Mouse (Mus musculus) lung, embryonic 16.5 days (tissue): ENCODE results near the gene BC048403. TPM values are rescaled to one million over a fixed set of nuclear protein-coding genes. Genes with fewer than 3 reads are reported as not detected.

Experiments used
- ATAC-seq: fragments of 200-750 bp; cut with Nextera tagmentation; 2 replicates; pipeline ENCODE4 v1.8.0; 2017; ENCODE audit warnings: low read depth, mild to moderate bottlenecking, moderate library complexity
- H3K27ac ChIP-seq: fragments of 300-500 bp; sonication (generic); 2 replicates; pipeline ENCODE4 v1.5.1; 2014; ENCODE audit warnings: mild to moderate bottlenecking, control low read depth, low read length
- H3K27me3 ChIP-seq: fragments of 300-500 bp; sonication (generic); 2 replicates; pipeline ENCODE4 v1.6.1; 2014; ENCODE audit warnings: low read depth, low read length, mixed read lengths; ENCODE audit not compliant: control insufficient read depth, insufficient read depth
- H3K36me3 ChIP-seq: fragments of 300-500 bp; sonication (generic); 2 replicates; pipeline ENCODE4 v1.6.1; 2014; ENCODE audit warnings: low read length; ENCODE audit not compliant: control insufficient read depth, insufficient read depth
- H3K4me1 ChIP-seq: fragments of 300-500 bp; sonication (generic); replicated peaks from 2 replicates; pipeline ENCODE4 v1.6.1; 2014; ENCODE audit warnings: low read length, mixed read lengths; ENCODE audit not compliant: control insufficient read depth, insufficient read depth
- H3K4me2 ChIP-seq: fragments of 300-500 bp; sonication (generic); 2 replicates; pipeline ENCODE4 v1.6.1; 2014; ENCODE audit warnings: low read depth, low read length, control low read depth
- H3K4me3 ChIP-seq: fragments of 300-500 bp; sonication (generic); 2 replicates; pipeline ENCODE4 v1.5.1; 2014; ENCODE audit warnings: mild to moderate bottlenecking, low read length, control low read depth
- H3K9ac ChIP-seq: fragments of 300-500 bp; sonication (generic); 2 replicates; pipeline ENCODE4 v1.6.1; 2014; ENCODE audit warnings: low read length, control low read depth
- H3K9me3 ChIP-seq: fragments of 300-500 bp; sonication (generic); 2 replicates; pipeline ENCODE4 v1.6.1; 2016; ENCODE audit warnings: low read length; ENCODE audit not compliant: control insufficient read depth
- WGBS: fragments of 180-500 bp; shearing (Covaris S2); extraction: QIAGEN DNeasy Blood & Tissue Kit; methylation state at CpG from one replicate; pipeline ENCODE4 v1.1.7; 2014; 5-methylcytosine and 5-hydroxymethylcytosine counted together
- polyA plus RNA-seq: library from polyadenylated mRNA; unstranded; fragments of >200 nt; fragmentation: Nextera tagmentation; extraction: Ambion mirVana; gene quantifications from 2 replicates; pipeline ENCODE4 v1.2.1, GENCODE M21; 2015

BC048403 gene
- polyA plus RNA-seq, 1 experiment from 2014 or later, result 2.7 TPM

- no peaks in the 10 kb centered on the region for H3K27me3 ChIP-seq
- H3K4me2 ChIP-seq, result no peak overlapping the region
- H3K27ac ChIP-seq, result no peak overlapping the region
- ATAC-seq, result no peak
- 91% methylated on average over 12 of the region's 12 CpGs for WGBS
- peaks cover 22% of the 10 kb centered on the region for H3K36me3 ChIP-seq
- H3K9me3 ChIP-seq, result no peaks in the 10 kb centered on the region
- H3K4me3 ChIP-seq, result no peak overlapping the region
- H3K9ac ChIP-seq, result no peak overlapping the region
- H3K4me1 ChIP-seq, result no peaks in the 10 kb centered on the region
Measured at GRCm38 (mm10) chr10:121750175-121750574, 10.4 kb downstream of the BC048403 start.

GRCm38 (mm10) chr10:121754237-121754636 lies 14.5 kb downstream of the BC048403 start:
- Histone ChIP-seq H3K4me3 (no peak overlapping the region), H3K27me3 (no peaks in the 10 kb centered on the region), H3K36me3 (peaks cover 10% of the 10 kb centered on the region), H3K4me2 (no peak overlapping the region), H3K9ac (no peak overlapping the region), H3K27ac (peak overlapping the region; percentile 45), H3K4me1 (peaks cover 5% of the 10 kb centered on the region; the same call in 1 of the 2 replicates), H3K9me3 (no peaks in the 10 kb centered on the region)
- 54% methylated on average over 5 of the region's 5 CpGs for WGBS
- peak; percentile 82 for ATAC-seq

GRCm38 (mm10) chr10:121755822-121756221 lies 16.1 kb downstream of the BC048403 start:
- 0% methylated on average over 1 of the region's 1 CpGs for WGBS
- no peak overlapping the region for H3K4me3 ChIP-seq
- H3K4me2 ChIP-seq, result no peak overlapping the region
- no peaks in the 10 kb centered on the region for H3K9me3 ChIP-seq
- H3K27me3 ChIP-seq, result no peaks in the 10 kb centered on the region
- H3K9ac ChIP-seq, result no peak overlapping the region
- ATAC-seq, result no peak
- peaks cover 3% of the 10 kb centered on the region; the same call in 1 of the 2 replicates for H3K36me3 ChIP-seq
- peaks cover 5% of the 10 kb centered on the region; the same call in 1 of the 2 replicates for H3K4me1 ChIP-seq
- peak overlapping the region; percentile 61 for H3K27ac ChIP-seq

- Histone ChIP-seq H3K4me3 (no peak overlapping the region), H3K4me1 (peaks cover 5% of the 10 kb centered on the region; the same call in 1 of the 2 replicates), H3K36me3 (no peaks in the 10 kb centered on the region), H3K27me3 (no peaks in the 10 kb centered on the region), H3K9ac (no peak overlapping the region), H3K4me2 (no peak overlapping the region), H3K27ac (no peak overlapping the region), H3K9me3 (no peaks in the 10 kb centered on the region)
- WGBS, result 58% methylated on average over 4 of the region's 4 CpGs
- no peak for ATAC-seq
Measured at GRCm38 (mm10) chr10:121756677-121757076, 16.9 kb downstream of the BC048403 start.

GRCm38 (mm10) chr10:121759095-121759494 lies 19.4 kb downstream of the BC048403 start:
- ATAC-seq, result no peak
- H3K36me3 ChIP-seq, result no peaks in the 10 kb centered on the region
- no peak overlapping the region for H3K27ac ChIP-seq
- H3K4me1 ChIP-seq, result peaks cover 5% of the 10 kb centered on the region; the same call in 1 of the 2 replicates
- 50% methylated on average over 8 of the region's 8 CpGs for WGBS
- H3K4me2 ChIP-seq, result no peak overlapping the region
- H3K4me3 ChIP-seq, result no peak overlapping the region
- H3K27me3 ChIP-seq, result no peaks in the 10 kb centered on the region
- no peak overlapping the region for H3K9ac ChIP-seq
- H3K9me3 ChIP-seq, result no peaks in the 10 kb centered on the region

GRCm38 (mm10) chr10:121762141-121762540 lies 22.4 kb downstream of the BC048403 start:
- H3K27ac ChIP-seq, result no peak overlapping the region
- no peak overlapping the region for H3K9ac ChIP-seq
- 84% methylated on average over 9 of the region's 9 CpGs for WGBS
- no peak overlapping the region for H3K4me3 ChIP-seq
- H3K9me3 ChIP-seq, result no peaks in the 10 kb centered on the region
- no peaks in the 10 kb centered on the region for H3K27me3 ChIP-seq
- H3K4me2 ChIP-seq, result no peak overlapping the region
- no peaks in the 10 kb centered on the region for H3K4me1 ChIP-seq
- no peaks in the 10 kb centered on the region for H3K36me3 ChIP-seq
- ATAC-seq, result no peak

- no peaks in the 10 kb centered on the region for H3K27me3 ChIP-seq
- H3K27ac ChIP-seq, result no peak overlapping the region
- H3K36me3 ChIP-seq, result no peaks in the 10 kb centered on the region
- no peaks in the 10 kb centered on the region for H3K9me3 ChIP-seq
- no peaks in the 10 kb centered on the region for H3K4me1 ChIP-seq
- H3K9ac ChIP-seq, result no peak overlapping the region
- no peak overlapping the region for H3K4me2 ChIP-seq
- no peak overlapping the region for H3K4me3 ChIP-seq
- ATAC-seq, result peak; percentile 54; the same call in 1 of the 2 replicates
- WGBS, result 60% methylated on average over 8 of the region's 13 CpGs
Measured at GRCm38 (mm10) chr10:121763191-121763590, 23.5 kb downstream of the BC048403 start.

GRCm38 (mm10) chr10:121764469-121765173 lies 24.9 kb downstream of the BC048403 start:
- Histone ChIP-seq H3K27me3 (no peaks in the 10 kb centered on the region), H3K4me1 (no peaks in the 10 kb centered on the region), H3K27ac (no peak overlapping the region), H3K4me2 (no peak overlapping the region), H3K9me3 (no peaks in the 10 kb centered on the region), H3K36me3 (no peaks in the 10 kb centered on the region), H3K9ac (no peak overlapping the region), H3K4me3 (no peak overlapping the region)
- WGBS, result 81% methylated on average over 13 of the region's 13 CpGs
- ATAC-seq, result no peak

- no peak overlapping the region for H3K4me2 ChIP-seq
- 65% methylated on average over 10 of the region's 10 CpGs for WGBS
- no peak for ATAC-seq
Measured at GRCm38 (mm10) chr10:121765174-121766057, 25.7 kb downstream of the BC048403 start.

More at GRCm38 (mm10) chr10:121765174-121766057, 25.7 kb downstream of the BC048403 start:
- Histone ChIP-seq H3K27ac (no peak overlapping the region), H3K4me1 (no peaks in the 10 kb centered on the region), H3K9ac (no peak overlapping the region), H3K9me3 (no peaks in the 10 kb centered on the region), H3K36me3 (no peaks in the 10 kb centered on the region), H3K27me3 (no peaks in the 10 kb centered on the region), H3K4me3 (no peak overlapping the region)
